Mouse (Mus musculus) gastrocnemius, adult 8-10 months (tissue): ENCODE data around the gene Defb42. TPM values are rescaled to one million over a fixed set of nuclear protein-coding genes. Genes with fewer than 3 reads are reported as not detected.
A peak's percentile ranks its signal among the peaks of the same experiment; 100 is the strongest.

Source experiments
- DNase-seq, 2 experiments: peaks; one replicate each; pipeline ENCODE4 v3.0.0; 2022; ENCODE audit warnings: low spot score in 2 of 2
- total RNA-seq, 4 experiments: library from RNA; stranded (reverse); gene quantifications; 2 replicates each; pipeline ENCODE4 v1.2.4; 2022

Defb42 gene
- total RNA-seq, result not detected

- no peak for DNase-seq
Observed at GRCm38 (mm10) chr14:63046691-63047090, at the start of gene Defb42. Gene Defb42, plus strand, starts transcription at chr14:63046991.

DNA sequence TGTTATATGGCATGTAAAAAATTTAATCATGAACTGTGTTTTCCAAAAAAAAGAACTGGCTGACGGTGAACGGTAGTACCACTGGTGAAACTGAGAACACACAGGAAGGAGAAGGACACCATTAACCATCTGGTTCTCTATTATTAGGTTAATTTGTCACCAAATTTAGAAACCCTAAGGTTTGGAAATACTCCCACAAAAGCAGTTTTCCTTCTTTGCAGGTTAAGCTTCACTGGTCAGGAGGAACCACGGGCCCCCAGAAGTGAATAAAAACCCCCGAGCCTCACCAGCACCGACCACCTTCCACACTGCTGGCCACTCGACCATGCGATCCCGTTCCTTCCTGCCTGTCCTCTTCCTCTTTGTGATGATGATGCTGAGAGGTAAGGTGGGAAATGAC lies 49.0 kb upstream of the Defb42 start, which contains the start of gene Defb47:
Gene Defb47, plus strand, starts transcription at position 301 of the 400 bp plus-strand sequence.
- DNase-seq, result no peak

- no peak for DNase-seq
Observed at GRCm38 (mm10) chr14:62998977-62999376, 47.8 kb upstream of the Defb42 start.

- DNase-seq, result no peak
Observed at GRCm38 (mm10) chr14:63002588-63002987, 44.2 kb upstream of the Defb42 start.

DNA sequence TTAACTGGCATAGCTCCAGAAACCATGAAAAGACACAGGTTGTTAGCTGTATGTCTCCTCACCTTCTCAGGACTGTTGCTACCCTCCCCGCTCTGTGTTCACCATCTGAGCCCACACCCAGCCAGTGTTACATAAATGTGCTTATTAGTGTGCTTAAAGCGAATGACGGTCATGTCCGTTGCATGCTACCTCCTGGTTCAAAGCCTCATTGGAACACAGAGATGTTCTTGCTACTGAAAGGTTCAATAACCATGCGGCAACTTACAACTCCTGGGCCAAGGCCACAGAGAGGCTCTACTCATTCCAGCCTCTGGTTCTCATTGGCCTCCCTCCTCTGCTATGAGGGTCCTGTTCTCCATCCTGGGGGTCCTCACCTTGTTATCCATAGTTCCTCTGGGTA lies 35.3 kb upstream of the Defb42 start, which contains the start of gene Defb43:
Gene Defb43, plus strand, starts transcription at position 301 of the 400 bp plus-strand sequence.
- no peak for DNase-seq

DNA sequence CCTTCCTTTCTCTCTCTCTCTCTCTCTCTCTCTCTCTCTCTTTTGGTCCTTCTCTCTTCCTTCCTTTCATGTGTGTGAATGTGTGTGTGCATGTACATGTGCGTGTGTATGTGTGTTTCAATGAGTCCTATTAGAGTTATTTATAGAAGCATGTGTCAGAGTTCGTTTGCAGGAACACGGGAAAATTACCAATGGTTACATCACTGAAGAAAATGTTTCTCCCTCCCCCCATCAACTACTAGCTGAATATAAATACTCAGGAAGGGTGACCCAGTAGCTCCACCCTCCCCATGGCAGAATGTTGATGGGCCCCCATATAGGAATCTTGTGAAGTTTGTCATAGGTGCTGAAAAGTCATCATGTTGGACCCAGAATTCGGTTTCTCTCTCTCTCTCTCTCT lies 33.7 kb upstream of the Defb42 start:
- DNase-seq, result no peak

DNA sequence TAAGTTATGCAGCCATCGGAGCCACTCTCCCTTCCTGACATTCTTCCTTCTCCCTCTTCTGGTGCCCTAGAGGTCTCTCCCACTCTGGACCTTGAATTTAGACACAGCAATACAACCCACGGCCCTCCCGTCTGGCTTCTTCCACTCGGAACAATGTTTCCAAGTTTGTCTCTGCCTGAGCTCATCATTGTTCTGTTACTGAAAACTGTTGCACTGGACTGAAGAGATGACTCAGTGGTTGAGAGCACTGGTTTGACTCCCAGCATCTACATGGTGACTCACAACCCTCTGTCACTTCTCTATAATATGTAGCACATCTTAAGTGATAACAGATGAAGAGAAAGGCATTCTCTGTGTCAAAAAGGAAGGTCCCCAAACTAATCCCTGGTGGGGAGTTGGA lies 32.1 kb upstream of the Defb42 start:
- DNase-seq, result no peak

DNA sequence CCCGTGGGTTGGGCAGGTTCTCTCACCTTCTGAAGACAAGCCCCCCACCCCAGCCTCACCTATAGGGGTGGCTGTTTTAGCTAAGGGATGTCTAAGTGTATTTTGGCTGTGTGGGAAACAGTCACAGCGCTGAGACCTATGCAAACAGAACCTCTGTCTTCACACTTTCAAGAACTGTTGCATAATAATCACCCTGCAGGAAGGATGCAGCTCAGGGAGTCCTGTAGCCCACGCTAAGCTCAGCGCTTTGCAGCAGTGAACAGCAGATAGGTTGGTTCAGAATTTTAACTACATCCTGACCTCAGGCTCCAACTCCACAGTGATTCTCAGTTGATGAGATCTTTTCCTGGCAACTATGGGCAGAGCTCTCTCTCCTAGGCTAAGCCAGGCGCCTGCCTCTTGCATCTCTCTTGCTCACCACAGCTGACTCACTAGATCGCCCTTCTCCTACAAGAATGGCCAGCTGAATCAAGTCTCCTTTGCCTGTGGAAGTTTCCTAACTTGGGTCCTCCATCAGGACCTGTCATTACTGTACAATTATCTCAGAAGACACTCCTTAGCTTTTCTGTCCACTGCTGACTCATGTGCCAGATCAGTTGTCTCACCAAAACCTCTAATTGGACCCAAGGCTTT lies 26.2 kb upstream of the Defb42 start:
- DNase-seq, result no peak

DNA sequence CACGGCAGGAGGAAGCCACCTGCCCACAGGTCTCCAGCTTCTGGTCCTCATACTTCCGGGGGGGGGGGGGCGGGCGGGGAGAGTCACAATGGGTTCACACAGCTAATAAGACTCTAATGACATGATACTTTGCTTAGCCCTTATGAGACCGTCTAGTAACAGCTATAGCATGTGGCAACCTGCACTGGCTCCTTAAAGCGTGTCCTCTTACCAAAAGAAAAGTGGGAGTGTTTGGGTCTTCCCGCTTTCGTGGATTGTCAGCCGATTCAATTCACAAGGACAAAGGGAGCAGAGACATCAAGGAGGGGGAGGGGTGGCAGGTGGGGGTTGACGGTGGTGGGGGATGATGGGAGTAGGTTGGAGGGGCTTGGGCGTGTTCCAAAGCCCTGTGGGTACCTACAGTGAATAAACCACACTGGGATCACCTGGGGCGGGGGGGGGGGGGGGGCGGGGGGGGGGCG lies 3.1 kb downstream of the Defb42 start, which contains the start of gene Defb30:
Gene Defb30, minus strand, starts transcription at position 51 of the 461 bp plus-strand sequence.
- DNase-seq, result no peak

GRCm38 (mm10) chr14:63050769-63051168 lies 4.0 kb downstream of the Defb42 start:
- DNase-seq, result peak; percentile 14 to 23

- DNase-seq, result peak in 1 of 2 experiments; percentile 11
Observed at GRCm38 (mm10) chr14:63054729-63055128, 7.9 kb downstream of the Defb42 start.

DNA sequence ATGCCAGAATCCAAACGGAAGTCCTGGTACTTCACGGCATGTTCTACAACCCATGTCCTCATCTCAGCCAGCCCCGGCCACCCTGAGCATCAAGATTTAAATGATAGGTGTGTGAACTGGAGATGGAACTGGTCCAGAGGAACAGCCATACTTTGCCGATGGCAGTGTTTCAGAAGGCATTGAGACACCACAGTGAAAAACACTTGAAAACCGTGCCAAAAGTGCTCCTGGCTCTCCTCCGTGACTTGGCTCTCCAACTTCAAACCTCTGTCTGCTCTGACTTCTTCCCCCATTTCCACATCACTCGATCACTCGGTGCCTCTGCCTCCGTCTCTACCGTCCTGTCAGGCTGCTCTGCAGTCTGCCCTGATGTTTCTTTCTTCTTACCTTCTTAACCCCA lies 13.6 kb downstream of the Defb42 start:
- DNase-seq, result no peak

- no peak for DNase-seq
Observed at GRCm38 (mm10) chr14:63062184-63062583, 15.4 kb downstream of the Defb42 start.

DNA sequence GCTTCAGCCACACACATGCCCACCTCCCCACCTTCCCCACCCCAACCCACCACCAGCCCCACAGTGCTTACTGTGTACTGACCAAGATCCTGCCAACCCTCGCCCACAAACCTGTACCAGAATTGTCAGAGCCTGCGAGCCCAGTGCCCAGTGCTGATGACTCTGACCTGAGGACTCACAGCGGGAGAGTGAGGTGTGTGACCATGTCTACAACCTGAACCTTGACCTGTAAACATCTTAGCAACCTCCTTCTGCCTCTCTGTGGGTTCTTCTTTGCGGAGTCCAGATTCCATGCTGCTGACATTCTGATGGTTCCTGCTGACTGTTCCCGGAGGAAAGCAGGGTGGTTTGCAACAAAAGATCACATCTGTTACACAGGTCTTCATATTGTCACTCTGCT lies 18.6 kb downstream of the Defb42 start:
- no peak for DNase-seq

GRCm38 (mm10) chr14:63066630-63067310 lies 20.0 kb downstream of the Defb42 start:
- DNase-seq, result no peak

GRCm38 (mm10) chr14:63067708-63068107 lies 20.9 kb downstream of the Defb42 start:
- DNase-seq, result no peak

Other genes with a start within 250 kb of the Defb42 start
- gene Wdfy2, start 209.3 kb upstream of the Defb42 start, total RNA-seq, result 1 to 10 TPM; 5.9 to 6.4 (median 6.1) TPM
- not detected for gene Defb48, start 62.5 kb upstream of the Defb42 start, total RNA-seq
- gene Defb47, start 48.9 kb upstream of the Defb42 start, total RNA-seq, result not detected
- not detected for gene Defb43, start 35.2 kb upstream of the Defb42 start, total RNA-seq
- gene Defb30, start 3.0 kb downstream of the Defb42 start, total RNA-seq, result not detected